Mouse (Mus musculus) bone marrow macrophage, adult 2 months (primary cell): ENCODE results near the gene Atp5mpl. TPM values are rescaled to one million over a fixed set of nuclear protein-coding genes. Genes with fewer than 3 reads are reported as not detected.
A peak's percentile ranks its signal among the peaks of the same experiment; 100 is the strongest.

Experiments
- H3K27ac ChIP-seq: 2 replicates; pipeline ENCODE4 v1.5.1; 2012; ENCODE audit warnings: low read depth, low read length; ENCODE audit not compliant: insufficient read depth
- H3K4me1 ChIP-seq: 2 replicates; pipeline ENCODE4 v1.6.1; 2012; ENCODE audit warnings: low read length; ENCODE audit not compliant: control insufficient read depth, insufficient read depth
- H3K4me3 ChIP-seq: 2 replicates; pipeline ENCODE4 v1.5.1; 2012; ENCODE audit warnings: mild to moderate bottlenecking, low read length, moderate library complexity; ENCODE audit not compliant: insufficient read depth
- CTCF ChIP-seq: IDR thresholded peaks from 2 replicates; pipeline ENCODE4 v1.5.1; 2012; ENCODE audit warnings: low read depth, mild to moderate bottlenecking, low read length, moderate library complexity
- POLR2A ChIP-seq: IDR thresholded peaks from 2 replicates; pipeline ENCODE4 v1.6.1; 2012; ENCODE audit warnings: mild to moderate bottlenecking, low read depth, low read length, borderline replicate concordance
- polyA plus RNA-seq: library from polyadenylated mRNA; stranded (reverse); fragments of >200 nt; gene quantifications from 2 replicates; pipeline ENCODE4 v1.2.4, GENCODE M21; 2012; ENCODE audit not compliant: missing spikeins, insufficient read depth, insufficient read length

Atp5mpl gene
- polyA plus RNA-seq, 1 experiment = 335 TPM

DNA sequence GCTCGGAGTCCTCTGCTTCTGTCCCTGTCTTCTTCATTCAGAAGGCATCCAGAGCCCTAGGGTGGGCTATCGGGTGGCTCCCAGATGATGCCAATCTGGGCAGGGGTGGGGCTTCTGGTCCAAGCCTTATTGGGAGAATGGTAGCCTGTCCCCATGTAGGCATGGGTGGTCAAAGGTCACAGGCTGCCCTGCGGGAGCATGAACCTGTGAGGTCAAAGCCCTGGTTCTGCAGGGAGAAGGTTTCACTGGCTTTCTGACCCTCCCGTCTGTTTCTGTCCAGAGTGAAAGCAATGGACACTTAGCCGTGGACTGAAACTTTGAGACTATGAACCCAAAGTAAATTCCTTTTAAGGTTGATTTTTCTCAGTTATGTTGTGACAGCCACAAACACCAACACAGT lies 10.6 kb downstream of the Atp5mpl start:
- no peak for TF ChIP-seq CTCF
- TF ChIP-seq POLR2A = no peak
- Histone ChIP-seq H3K4me1 (peaks cover 11% of the 10 kb centered on the region), H3K4me3 (no peak overlapping the region), H3K27ac (no peak overlapping the region)

DNA sequence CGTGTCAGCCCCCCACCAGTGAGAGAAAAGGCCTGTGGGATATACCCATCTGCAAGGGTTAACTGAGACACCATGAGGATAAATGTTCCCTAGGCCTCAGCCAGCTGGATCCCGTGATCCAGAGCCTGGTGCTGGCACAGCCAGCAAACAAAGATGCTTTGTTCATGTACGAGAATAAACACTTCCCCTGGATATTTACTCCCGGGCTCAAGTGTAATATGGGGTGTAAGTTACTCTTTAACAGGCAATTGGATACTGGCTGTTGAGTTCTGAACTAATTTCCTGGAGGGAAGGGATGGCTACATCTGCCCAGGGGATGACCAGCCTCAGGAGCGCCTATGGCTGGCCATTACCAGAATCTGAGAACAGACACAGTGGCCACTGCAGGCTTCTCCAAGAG lies 15.1 kb downstream of the Atp5mpl start:
- H3K4me1 ChIP-seq = no peaks in the 10 kb centered on the region
- no peak for TF ChIP-seq CTCF
- TF ChIP-seq POLR2A = no peak
- no peak overlapping the region for H3K27ac ChIP-seq
- no peak overlapping the region for H3K4me3 ChIP-seq

DNA sequence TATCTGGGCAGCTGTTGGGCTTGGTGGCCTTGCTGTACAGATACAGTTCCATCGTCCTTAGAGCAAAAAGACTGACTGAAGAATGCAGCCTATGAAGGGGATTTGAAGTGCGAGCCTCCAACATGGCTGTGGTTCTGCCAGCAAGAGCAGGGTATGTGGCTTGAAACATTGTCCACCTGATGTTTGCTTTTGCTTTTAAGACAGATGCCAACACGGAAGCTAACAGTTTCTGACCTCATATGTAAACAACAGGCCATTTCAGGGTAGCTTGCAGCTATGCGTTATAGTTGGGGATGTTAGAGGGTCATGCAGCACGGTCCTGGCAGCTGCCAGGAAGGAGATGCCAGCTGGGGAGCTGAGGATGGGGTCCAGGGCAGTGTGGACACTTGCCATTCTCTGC lies 16.3 kb downstream of the Atp5mpl start:
- TF ChIP-seq CTCF (no peak), POLR2A (no peak)
- Histone ChIP-seq H3K4me1 (peaks cover 5% of the 10 kb centered on the region), H3K27ac (no peak overlapping the region)

DNA sequence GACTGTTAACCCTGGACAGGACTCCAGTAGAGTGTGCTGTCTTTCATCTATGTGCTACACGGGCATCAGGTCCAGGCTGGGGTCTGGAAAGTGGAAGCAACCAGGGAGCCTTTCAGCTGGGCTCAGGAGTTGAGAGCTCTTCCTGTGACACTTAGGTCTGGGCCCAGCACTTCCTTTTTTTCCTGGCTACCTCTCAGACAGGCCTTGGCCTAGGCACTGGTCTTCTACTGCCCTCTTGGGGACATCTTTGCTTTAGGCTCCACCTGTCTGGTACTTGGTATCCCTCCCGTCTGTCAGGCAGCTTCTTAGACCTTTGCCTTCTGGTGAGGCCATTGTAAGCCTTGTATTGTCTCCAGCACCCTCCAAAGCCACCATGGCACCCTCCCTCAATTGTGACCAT lies 20.1 kb downstream of the Atp5mpl start:
- peak overlapping the region; percentile 38 for H3K27ac ChIP-seq
- H3K4me3 ChIP-seq = 0 out of 2 replicates have a peak overlapping the region, but pooled peaks have one; percentile 1
- H3K4me1 ChIP-seq = peaks cover 20% of the 10 kb centered on the region
- TF ChIP-seq CTCF (peak; percentile 46), POLR2A (no peak)

More for the DNA sequence above, 16.3 kb downstream of the Atp5mpl start:
- no peak overlapping the region for H3K4me3 ChIP-seq

DNA sequence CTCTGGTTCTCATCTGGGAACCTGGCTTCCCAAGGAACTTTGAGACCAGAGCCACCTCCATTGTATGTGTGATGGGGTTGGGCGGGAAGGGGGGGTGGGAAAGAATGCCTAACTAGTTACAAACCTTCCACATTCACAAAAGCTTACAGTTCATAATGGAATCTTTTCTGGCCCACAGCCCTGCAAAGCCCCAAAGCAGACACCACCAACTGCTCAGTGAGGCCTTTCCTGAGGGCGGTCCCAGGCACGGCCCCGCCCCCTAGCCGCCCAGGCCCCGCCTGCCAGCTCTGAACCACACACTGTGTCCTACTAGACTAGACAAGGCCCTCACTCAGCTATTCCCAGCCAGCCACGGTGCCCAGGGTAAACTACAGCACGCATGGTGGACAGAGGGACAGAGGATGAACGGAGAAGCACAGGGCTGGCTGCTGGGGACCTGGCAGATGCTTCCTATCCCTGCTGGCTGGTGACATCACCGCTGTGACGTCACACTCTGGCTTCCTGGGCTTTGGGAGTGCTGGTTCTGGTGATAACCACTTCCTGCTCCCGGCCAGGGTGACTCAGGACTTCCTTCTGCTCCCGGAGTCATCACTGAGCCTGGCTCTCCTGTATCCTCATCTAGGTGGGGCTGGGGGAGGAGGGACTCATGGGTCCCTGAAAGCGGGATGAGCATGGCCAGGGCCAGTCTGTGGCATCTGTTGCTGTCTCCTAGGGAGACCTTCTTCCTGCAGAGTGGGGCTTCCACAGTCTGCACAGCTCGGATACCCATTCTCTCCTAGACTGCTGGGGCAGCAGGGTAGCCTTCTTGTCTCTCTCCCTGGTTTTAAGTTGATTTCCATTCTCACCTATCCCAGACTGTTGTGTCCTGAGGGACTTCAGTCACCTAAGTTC lies 20.8 kb downstream of the Atp5mpl start:
- H3K4me3 ChIP-seq = 0 out of 2 replicates have a peak overlapping the region, but pooled peaks have one; percentile 1
- H3K27ac ChIP-seq = peak overlapping the region; percentile 38
- peaks cover 20% of the 10 kb centered on the region for H3K4me1 ChIP-seq

DNA sequence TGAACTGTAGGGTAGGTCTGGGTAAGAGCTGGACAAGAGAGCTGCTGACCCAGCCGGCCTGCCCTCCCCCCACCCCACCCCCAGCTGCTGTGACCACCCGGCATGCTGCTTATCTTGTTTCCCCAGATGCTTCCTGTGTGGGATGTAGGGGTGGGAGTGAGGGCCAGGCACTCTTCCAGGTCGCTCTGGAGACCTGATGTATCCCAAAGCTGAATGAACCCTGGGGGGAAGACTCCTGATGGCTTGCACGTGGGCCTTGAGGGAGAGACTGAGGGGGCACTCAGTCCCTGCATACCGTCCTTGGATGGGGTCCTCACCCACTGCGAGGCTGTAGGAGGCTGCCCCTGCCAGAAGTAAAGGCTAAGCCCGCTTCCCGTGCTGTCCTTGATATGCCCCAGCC lies 21.7 kb downstream of the Atp5mpl start:
- Histone ChIP-seq H3K27ac (peak overlapping the region; percentile 62; the same call in 1 of the 2 replicates), H3K4me1 (peaks cover 20% of the 10 kb centered on the region), H3K4me3 (no peak overlapping the region)
- no peak for TF ChIP-seq POLR2A
- no peak for TF ChIP-seq CTCF

DNA sequence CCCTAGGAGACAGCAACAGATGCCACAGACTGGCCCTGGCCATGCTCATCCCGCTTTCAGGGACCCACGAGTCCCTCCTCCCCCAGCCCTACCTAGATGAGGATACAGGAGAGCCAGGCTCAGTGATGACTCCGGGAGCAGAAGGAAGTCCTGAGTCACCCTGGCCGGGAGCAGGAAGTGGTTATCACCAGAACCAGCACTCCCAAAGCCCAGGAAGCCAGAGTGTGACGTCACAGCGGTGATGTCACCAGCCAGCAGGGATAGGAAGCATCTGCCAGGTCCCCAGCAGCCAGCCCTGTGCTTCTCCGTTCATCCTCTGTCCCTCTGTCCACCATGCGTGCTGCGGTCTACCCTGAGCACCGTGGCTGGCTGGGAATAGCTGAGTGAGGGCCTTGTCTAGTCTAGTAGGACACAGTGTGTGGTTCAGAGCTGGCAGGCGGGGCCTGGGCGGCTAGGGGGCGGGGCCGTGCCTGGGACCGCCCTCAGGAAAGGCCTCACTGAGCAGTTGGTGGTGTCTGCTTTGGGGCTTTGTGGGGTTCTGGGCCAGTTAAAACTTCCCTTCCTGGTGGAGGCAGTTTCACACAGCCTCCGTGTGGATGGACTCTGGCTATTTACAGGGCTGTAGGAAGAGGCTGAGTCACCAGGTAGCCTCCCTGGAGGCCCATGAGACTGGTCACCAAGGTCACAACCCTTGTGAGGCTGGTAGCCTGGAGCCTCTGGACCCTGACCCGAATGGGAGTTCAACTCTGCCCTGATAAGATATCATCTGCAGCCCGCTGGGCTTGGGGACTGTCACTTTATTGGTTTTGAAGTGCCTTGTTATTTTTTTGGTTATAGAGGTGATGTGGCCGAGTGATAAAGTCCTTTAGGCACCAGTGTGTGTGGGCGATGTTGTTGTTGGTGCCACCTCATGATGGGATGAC lies 22.5 kb downstream of the Atp5mpl start:
- Histone ChIP-seq H3K4me3 (peak overlapping the region; percentile 42), H3K27ac (peak overlapping the region; percentile 62), H3K4me1 (peaks cover 20% of the 10 kb centered on the region)

DNA sequence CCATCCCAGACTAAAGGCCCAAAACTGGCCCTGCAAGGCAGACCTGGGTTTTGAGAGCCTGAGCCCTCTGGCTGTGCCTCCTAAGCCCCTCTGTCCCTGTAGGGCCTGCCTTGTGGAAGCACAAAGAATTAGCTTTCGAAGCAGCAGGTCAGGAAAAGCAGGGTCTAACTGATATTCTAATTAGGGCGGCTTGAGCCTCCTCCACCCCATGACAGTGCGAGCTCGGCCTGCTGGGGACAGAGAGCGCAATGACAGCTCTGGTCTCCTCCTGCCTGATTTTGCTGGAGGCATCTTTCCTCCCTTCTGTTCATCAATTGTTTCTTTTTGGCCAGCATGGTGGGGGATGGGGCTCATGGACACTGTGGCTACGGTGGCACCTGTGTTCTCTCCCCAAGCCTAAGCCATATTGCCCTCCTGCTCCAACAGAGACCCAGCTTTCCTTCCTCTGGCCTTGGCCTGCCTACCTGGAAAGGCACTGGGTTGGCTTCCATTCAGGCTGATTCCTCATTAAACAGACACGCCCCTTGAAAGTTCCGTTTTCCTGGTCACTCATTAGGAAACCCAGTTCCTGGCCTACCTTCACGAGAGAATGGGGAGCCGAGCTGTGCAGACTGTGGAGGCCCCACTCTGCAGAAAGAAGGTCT lies 23.2 kb downstream of the Atp5mpl start:
- H3K4me3 ChIP-seq = peak overlapping the region; percentile 42
- H3K27ac ChIP-seq = peak overlapping the region; percentile 57
- H3K4me1 ChIP-seq = peaks cover 20% of the 10 kb centered on the region
- TF ChIP-seq CTCF = no peak
- TF ChIP-seq POLR2A = no peak

DNA sequence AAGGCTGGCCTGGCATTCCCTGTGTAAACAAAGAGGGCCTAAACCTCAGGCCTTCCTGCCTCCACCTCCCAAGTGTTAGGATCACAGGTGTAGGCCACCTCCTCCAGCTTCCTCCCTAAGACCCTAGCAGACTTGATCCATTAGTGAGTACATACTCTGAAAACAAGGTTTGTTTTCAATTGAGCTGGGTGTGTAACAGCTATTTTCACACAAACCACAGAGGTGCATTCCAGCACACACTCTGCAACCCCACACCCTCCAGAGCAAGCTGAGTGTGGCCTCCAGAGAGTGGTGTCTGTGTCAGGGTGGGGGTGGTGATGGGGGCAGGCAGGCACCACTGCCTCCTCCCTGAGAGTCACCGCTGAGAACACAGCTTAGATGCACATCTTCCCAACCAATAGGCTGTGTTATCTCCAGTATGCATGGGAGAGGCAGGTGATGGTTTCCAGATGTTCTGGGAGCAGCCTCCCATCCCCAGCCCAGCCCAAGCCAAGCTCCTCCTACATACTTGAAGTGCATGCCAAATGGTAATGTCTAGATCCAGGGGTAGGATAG lies 28.1 kb downstream of the Atp5mpl start:
- Histone ChIP-seq H3K4me1 (peaks cover 7% of the 10 kb centered on the region), H3K4me3 (no peak overlapping the region), H3K27ac (no peak overlapping the region)
- TF ChIP-seq CTCF (no peak), POLR2A (no peak)
